Mouse (Mus musculus): ENCODE measurements around the gene Pcnt.

Gene Pcnt

GRCm38 (mm10) chr10:76326304-76327006 is 116.1 kb downstream of the Pcnt start:
- in situ Hi-C loops (cut with MboI, MseI) = no loop called here

DNA sequence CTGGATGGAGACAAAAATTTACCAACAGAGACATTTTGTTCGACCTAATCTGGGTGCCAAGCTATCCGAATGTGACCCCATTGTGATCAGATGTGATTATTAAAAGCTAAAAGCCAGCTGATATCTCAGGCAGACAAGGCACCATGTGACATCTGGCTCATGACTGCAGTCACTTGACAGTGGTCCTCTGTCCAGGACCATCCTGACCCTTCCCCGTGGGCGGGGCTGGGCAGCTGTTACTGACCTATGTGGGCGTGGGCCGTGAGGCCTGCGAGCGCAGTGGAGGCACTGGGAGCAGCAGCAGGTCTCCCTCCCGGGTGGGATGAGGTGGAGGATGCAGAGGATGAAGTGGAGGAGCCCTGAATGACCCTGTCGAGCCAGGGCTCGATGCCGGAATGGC is 125.0 kb downstream of the Pcnt start:
- in situ Hi-C loops (cut with MboI, MseI) = no loop called here

DNA sequence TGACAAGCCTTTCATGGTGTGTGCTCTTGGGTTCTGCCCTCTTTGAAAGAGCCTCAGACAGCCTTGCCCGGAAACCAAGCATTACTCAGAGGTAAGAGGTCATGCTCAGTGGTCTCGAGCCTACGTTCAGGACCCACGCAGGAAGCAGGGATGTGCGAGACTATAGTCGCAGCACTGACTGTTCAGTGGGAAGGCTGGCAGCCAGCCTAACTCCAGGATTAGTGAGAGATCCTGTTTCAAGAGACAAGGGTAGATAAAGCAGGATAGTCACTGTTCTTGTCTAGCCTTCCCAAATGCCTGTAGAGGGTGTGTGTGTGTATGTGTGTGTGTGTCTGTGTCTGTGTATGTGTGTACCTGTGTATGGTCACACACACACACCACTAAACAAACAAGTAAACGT is 126.4 kb downstream of the Pcnt start:
- in situ Hi-C loops (cut with MboI, MseI) = no loop called here

DNA sequence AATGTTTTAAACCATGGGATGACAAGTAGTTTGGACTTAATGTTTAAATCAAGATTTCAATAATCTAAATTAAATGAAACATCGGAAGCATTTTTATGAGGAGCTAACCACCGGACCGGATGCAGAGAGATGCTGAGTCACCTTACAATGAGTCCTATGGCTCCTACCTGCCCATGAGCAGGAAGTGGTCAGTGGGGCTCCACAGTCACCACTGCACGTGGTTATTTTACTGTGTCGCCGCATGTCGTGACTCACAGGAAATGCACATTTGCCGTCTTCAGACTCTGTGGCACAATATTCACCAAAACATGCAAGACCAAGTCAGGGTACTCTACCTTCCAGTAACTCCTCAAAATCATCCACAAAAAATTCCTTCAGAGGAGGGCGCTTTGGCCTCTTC is 135.8 kb downstream of the Pcnt start:
- in situ Hi-C loops (cut with MboI, MseI) = no loop called here
